Mouse (Mus musculus) kidney, adult 8-10 months (tissue): Measurements from ENCODE around the gene Rnf157.

Experiments used
- DNase-seq, 2 experiments: peaks; one replicate each; pipeline ENCODE4 v3.0.0; 2022

Rnf157 gene

GRCm38 (mm10) chr11:116334417-116334782 is 78.4 kb downstream of the Rnf157 start:
- DNase-seq: no peak

DNA sequence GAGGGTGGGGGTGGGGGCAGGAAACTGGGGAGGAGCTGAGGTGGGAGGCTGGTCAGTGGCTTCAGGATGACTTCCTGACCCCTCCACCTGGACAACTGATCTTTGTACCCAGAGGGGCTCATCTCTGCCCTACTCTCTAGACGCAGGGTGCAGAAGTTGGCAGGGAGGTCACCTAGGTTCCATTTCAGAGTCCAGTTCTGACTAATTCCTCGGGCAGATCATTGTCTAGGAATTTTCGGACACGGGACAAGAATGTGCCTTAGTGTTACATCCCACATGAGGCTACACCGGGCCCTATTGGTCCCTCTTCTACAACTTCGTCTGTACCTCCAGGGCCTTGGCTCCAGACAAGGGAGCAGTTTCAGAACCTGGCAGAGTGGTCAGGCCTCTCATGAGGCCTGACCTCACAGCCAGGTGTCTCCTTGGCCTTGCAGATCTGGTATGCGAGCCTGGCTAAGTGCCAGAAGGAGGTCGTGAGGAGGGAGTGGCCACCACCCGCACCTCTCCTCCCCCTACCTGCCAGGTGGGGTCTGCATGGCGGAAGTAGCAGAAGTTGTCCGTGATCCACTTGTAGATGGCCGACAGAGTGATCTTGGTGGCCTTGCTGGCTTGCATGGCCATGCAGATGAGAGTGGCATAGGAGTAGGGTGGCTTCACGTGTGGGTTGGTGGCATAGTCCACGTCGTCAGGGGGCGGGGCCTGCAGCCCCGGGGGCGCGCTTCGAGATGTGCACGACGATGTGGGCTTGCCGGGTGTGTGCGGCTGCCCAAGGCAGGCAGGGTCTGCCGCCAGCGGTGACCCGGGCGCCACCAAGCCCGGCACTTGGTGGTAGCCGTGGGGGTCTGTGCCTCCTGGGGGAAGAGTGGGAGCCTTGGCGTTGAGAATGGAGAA is 79.1 kb downstream of the Rnf157 start:
- peak; percentile 43 to 73 for DNase-seq

DNA sequence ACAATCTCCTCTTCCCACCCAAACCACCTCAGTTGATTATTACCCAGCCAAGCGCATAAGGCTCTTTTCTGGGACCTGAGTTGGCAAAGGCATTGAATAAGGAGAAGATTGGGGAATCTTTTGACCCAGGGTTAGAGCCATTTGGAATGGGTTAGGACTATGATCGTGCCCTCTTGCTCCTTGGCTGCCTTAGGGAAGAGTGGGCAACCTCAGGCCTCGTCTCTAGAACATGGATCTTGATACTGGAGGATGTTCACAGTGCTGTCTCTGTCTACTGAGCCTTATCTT is 79.9 kb downstream of the Rnf157 start:
- peak; percentile 27 to 56 for DNase-seq

- no peak for DNase-seq
Observed at GRCm38 (mm10) chr11:116332232-116332982, 80.4 kb downstream of the Rnf157 start.

GRCm38 (mm10) chr11:116330211-116330518 is 82.7 kb downstream of the Rnf157 start:
- DNase-seq: no peak

DNA sequence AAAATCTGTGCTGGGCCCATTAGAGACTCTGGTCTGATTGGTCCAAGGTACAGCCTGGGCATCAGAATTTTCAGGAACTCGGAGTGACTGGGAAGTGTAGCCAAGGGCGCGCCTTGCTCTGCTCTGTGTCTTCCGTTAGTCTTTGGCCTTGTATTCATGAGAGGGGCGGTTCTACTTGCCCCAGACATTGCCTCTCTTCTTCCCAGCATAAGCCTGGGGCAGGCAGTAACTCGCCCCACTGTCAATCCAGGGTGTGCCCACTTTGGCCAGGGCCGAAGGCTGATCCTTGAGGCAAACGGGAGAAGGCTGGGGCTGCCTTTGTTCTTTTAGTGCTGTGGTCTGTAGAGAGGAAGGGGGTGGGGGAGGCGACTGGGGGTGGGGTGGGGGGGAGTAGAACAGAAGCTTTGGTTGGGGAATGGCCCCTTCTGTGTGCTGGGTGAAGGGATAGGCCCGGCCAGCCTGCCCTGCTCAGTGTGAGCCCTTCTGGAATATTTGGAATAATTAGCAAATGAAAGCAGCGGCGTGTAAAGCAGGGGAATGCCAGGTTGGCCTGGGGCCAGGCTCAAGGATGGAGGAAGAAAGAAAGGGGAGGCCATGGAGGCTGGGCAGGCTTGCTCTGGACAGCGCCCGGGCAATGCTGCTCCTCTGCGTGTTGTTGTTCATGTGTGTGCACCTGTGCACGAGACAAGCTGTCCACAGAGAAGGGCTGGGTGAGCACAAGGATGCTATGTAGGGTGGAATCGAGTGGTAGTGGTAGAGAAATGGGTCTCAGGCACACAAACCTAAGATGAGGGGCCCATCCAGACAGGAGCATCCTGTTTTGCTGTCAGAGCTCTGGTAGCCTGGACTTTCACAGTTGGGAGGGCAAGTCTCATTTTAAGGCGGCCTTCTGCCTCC is 83.3 kb downstream of the Rnf157 start:
- peak; percentile 49 to 63 for DNase-seq

GRCm38 (mm10) chr11:116326963-116327603 is 85.7 kb downstream of the Rnf157 start:
- no peak for DNase-seq

GRCm38 (mm10) chr11:116318719-116319659 is 93.8 kb downstream of the Rnf157 start:
- DNase-seq: peak; percentile 58 to 80

- no peak for DNase-seq
Observed at GRCm38 (mm10) chr11:116312359-116312758, 100.5 kb downstream of the Rnf157 start.

GRCm38 (mm10) chr11:116311169-116311568 is 101.7 kb downstream of the Rnf157 start:
- DNase-seq: no peak

DNA sequence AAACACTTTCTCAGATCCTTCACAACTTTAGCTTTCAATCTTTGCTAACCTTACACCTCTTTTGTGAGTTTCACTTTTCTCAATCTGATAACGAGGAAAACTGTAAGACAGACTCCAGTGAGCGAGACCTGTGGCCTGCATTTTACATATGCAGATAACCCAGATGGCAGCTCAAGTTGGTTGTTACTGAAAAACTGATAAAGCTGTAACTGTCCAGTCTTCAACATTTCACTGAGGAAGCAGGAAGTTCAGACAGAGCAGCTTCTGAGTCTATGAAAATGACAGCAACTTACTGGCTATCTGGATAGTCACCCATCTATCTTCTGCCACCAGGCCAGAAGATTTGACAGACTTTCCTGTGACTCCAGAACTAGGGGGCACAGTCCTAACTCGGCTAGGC is 103.2 kb downstream of the Rnf157 start:
- DNase-seq: no peak

GRCm38 (mm10) chr11:116307762-116308531 is 104.9 kb downstream of the Rnf157 start:
- DNase-seq: no peak

GRCm38 (mm10) chr11:116307019-116307725 is 105.7 kb downstream of the Rnf157 start, which contains the start of gene Exoc7:
TSS of gene Exoc7 (minus strand) at chr11:116307233.
- DNase-seq: no peak

DNA sequence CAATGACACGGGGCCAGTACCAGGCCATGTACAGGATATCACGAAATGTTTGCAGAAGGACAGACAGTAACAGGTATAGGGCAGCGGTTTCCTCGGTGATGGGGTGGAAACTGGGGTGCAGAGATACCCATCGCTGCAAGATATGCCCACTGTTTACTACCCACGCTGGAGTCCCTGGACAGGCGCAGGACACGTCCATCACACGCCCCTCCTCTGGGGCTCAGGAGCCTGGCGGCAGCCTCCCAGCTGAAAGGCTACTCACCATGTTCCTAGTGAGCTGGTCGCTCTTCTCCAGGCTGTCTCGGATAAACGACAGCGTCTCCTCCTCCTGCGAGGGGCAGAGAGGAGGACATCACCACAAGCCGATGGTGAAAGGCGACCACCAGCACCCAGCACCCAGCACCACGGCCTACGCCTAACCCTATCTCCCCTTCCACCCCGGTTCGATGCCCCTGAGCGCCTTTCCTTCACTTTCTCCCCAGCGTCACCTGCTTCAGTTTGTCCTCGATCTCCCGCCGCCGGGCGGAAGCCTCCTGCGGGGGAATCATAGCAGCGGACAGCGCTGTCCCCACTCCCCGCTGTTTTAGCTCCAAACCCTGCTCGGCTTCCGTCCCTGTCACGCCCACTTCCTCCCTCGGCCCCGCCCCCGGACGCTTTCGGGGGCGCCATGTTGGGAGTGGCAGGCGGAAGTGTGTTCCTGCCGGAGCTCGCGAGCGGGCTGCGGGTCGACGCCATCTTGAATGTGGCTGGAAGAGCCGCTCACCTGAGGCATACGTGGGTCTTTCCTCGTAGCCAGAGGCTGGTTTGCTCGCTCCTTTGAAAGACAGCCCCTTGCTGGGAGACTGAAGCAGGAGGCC is 106.5 kb downstream of the Rnf157 start:
- DNase-seq: peak; percentile 87 to 91

DNA sequence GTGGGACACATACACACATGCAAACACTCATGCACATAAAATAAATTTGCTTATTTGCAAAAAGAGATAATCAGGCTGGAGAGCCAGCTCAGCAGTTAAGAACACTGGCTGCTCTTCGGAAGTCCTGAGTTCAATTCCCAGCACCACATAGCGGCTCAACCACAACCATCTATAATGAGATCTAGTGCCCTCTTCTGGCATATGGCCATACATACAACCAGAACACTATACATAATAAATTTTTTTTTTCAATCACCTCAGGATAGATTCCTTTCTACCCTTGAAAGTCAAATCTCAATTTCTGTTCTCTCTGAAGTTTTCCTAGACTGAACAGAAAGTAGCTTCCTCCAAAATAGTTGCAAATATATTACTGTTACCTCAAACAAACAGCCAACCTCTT is 107.4 kb downstream of the Rnf157 start:
- no peak for DNase-seq

DNA sequence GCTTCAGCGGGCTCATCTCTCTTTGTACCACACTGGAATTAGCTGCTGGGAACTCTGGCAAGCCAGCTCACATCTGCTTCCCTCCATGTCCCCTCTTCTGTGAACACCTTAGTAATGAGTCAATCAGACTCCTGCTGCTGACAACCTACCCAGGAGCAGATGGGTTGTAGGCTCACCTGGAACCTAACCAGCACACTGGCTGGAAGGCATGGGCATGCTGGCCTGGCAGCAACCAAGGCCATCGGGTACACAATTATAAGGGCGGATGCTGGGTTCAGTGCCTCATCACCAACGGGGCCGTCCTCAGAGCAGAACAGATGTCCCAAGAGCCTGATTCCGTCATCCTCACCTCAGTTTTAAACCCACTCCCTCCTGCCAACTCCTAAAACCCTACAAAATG is 114.2 kb downstream of the Rnf157 start:
- DNase-seq: no peak

- no peak for DNase-seq
Observed at GRCm38 (mm10) chr11:116298221-116298620, 114.6 kb downstream of the Rnf157 start.

GRCm38 (mm10) chr11:116297017-116297416 is 115.8 kb downstream of the Rnf157 start:
- DNase-seq: no peak

DNA sequence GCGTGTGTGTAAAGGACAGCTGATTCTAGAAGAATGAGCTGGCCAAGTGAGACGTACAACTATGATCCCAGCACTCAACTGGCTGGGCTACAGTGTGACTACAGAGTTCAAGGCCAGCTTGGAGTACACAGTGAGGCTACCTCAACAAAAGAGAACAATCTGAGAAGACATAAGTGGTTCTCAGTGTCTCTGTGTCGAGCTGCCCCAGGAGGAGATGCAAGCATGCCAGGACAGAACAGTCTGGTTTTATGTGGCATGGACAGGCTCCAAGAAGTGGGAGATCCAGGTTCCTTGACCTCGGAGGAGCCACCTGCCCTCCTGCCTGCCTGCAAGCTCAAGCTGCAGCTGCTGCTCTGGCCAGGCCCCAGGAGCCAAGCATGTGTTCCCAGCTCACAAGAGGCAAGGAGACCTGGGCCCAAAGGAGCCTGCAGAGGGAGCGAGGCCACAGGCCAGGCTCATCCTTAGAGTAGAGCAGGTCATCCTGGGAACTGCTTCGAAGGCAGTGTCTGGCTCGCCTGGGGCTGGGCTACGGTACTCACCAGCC is 116.6 kb downstream of the Rnf157 start:
- no peak for DNase-seq
